Mouse (Mus musculus) C3H10T1/2 (cell line): ENCODE measurements around the gene Gm49358. TPM values are rescaled to one million over a fixed set of nuclear protein-coding genes. Genes with fewer than 3 reads are reported as not detected.

Experiments used
- polyA plus RNA-seq, 2 experiments: library from polyadenylated mRNA; unstranded; fragments of >200 nt; fragmentation: generic; extraction: Trizol; gene quantifications; one replicate each; pipeline ENCODE4 v1.2.1; 2012; ENCODE audit warnings: missing spikeins in 2 of 2

Gene Gm49358
- not detected for polyA plus RNA-seq

DNA sequence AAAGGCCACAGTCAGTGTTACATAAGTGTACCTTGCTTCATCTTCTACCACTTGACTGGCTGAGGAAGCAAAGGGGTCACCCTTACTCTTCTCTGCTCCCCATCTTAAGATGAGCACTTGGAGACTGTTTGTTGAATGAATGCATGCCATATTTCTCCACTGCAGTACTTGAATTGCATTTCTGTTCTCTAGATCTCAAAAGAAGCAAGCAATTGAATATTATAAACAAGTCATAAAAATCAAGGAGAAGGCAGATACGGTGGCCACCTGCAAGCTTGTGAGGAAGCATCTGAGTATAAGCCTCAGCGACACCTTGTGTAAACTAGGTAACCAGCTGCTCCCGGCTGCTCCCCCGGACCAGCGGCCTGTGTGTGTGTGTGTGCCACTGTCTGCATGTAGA is at the start of gene Gm49358:
Gene Gm49358 (plus strand): TSS at position 301 of the 400 bp plus-strand sequence.

DNA sequence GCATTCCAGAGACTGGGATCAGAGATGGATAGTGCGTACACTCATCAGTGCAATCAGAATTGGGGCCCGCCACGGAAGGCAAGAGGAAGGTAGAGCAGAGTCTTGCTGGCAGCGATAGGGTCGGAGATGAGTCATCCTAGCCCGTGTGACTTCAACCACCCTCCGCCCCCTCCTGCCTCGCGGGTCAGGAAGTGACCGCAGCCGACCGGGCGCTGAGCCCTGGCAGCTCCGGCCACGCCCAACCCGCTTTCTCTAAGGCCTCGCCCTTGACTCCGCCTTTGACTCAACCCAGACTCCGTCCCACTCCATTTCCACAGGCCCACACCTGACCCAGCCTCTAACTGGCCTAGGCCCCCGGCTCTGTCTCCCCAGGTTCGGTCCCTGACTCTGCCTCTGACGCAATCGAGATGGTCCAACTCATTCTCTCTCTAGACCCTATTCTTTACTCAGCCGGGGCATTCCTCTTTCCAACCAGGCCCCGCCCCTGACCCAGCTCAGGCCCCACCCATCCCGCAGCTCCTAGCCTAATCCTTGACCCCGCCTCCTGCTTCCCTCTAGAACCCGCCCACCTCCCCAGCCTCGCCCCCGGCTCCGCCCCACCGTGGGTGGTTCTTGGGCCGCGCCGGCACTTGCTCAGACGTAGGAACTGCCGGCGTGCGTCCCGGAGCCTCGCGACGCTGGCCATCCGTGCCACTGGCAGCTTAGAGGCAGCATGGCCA is 14.8 kb downstream of the Gm49358 start, which contains the start of gene Nt5dc3:
Gene Nt5dc3 (plus strand): TSS at position 608 of the 719 bp plus-strand sequence.

Other genes starting within 250 kb of the Gm49358 start
- 100 to 1,000 TPM in 1 of 2 experiments, 10 to 100 TPM in 1; 19.3 to 160 TPM for gene Hsp90b1, start 58.5 kb upstream of the Gm49358 start, polyA plus RNA-seq
- under 1 TPM; 0.04 to 0.80 TPM for gene Ttc41, start 58.2 kb upstream of the Gm49358 start, polyA plus RNA-seq
- 10 to 100 TPM in 1 of 2 experiments, 1 to 10 TPM in 1; 3.0 to 18.0 TPM for gene Nt5dc3, start 15.0 kb downstream of the Gm49358 start, polyA plus RNA-seq
- 1 to 10 TPM in 1 of 2 experiments, under 1 TPM in 1; 0.04 to 2.3 TPM for gene Stab2, start 244.1 kb downstream of the Gm49358 start, polyA plus RNA-seq